Mouse (Mus musculus) embryonic facial prominence, embryonic 14.5 days (tissue): ENCODE data around the gene Tomm40. TPM values are rescaled to one million over a fixed set of nuclear protein-coding genes. Genes with fewer than 3 reads are reported as not detected.
"Not testable (repeated sequence)": the region's sequence is repeated elsewhere in the genome, so short reads cannot be mapped to it uniquely, and the experiment has no call there.

Source experiments
- ATAC-seq: fragments of 200-750 bp; cut with Nextera tagmentation; 2 replicates; pipeline ENCODE4 v1.8.0; 2017; ENCODE audit warnings: low read depth, moderate number of reproducible peaks, moderate TSS enrichment
- DNase-seq: peaks from one replicate; pipeline ENCODE4 v3.0.0-alpha.2; 2015; ENCODE audit warnings: low spot score
- H3K27ac ChIP-seq: fragments of 300-500 bp; sonication (generic); replicated peaks from 2 replicates; pipeline ENCODE4 v1.5.1; 2014; ENCODE audit warnings: low read depth, mild to moderate bottlenecking, low read length, moderate library complexity
- H3K27me3 ChIP-seq: fragments of 300-500 bp; sonication (generic); replicated peaks from 2 replicates; pipeline ENCODE4 v1.6.1; 2014; ENCODE audit warnings: low read length; ENCODE audit not compliant: control insufficient read depth, insufficient read depth
- H3K36me3 ChIP-seq: fragments of 300-500 bp; sonication (generic); 2 replicates; pipeline ENCODE4 v1.6.1; 2014; ENCODE audit warnings: low read length, mixed read lengths; ENCODE audit not compliant: control insufficient read depth, insufficient read depth
- H3K4me1 ChIP-seq: fragments of 300-500 bp; sonication (generic); 2 replicates; pipeline ENCODE4 v1.6.1; 2014; ENCODE audit warnings: antibody characterized with exemption, low read length; ENCODE audit not compliant: control insufficient read depth, insufficient read depth
- H3K4me2 ChIP-seq: fragments of 300-500 bp; sonication (generic); 2 replicates; pipeline ENCODE4 v1.6.1; 2014; ENCODE audit warnings: low read depth, mild to moderate bottlenecking, low read length, moderate library complexity, mixed read lengths
- H3K4me3 ChIP-seq: fragments of 300-500 bp; sonication (generic); 2 replicates; pipeline ENCODE4 v1.5.1; 2014; ENCODE audit warnings: low read depth, mild to moderate bottlenecking, low read length
- H3K9ac ChIP-seq: fragments of 300-500 bp; sonication (generic); 2 replicates; pipeline ENCODE4 v1.6.1; 2014; ENCODE audit warnings: low read depth, mild to moderate bottlenecking, low read length, moderate library complexity, mixed read lengths
- H3K9me3 ChIP-seq: fragments of 300-500 bp; sonication (generic); 2 replicates; pipeline ENCODE4 v1.6.1; 2016; ENCODE audit warnings: low read length; ENCODE audit not compliant: control insufficient read depth
- WGBS: fragments of 180-500 bp; shearing (Covaris S2); extraction: QIAGEN DNeasy Blood & Tissue Kit; methylation state at CpG from one replicate; pipeline ENCODE4 v1.1.7; 2014; 5-methylcytosine and 5-hydroxymethylcytosine counted together
- polyA plus RNA-seq: library from polyadenylated mRNA; unstranded; fragments of >200 nt; fragmentation: Nextera tagmentation; extraction: Ambion mirVana; gene quantifications from 2 replicates; pipeline ENCODE4 v1.2.1, GENCODE M21; 2014

Tomm40 gene
- polyA plus RNA-seq, 1 experiment from 2014 or later: 114 TPM

DNA sequence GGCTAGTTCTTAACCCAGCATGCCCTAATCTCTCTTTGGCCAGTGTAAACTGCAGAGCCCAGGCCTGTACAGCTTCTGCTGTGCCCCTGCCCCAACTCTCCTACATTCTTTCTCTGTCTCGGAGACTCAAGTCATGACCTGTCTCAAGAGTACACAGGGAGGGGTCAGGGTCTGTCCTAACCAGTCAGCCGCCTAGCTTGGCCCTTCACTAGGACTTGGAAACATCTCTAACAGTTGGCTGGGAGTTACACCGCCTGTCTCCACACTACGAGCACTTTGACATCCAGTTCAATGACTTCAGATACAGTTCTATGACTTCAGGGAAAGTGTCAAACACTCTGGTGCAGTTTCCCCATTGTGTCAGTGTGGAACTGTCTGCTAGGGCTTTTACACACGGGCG, 23.8 kb downstream of the Tomm40 start:
- Histone ChIP-seq H3K4me1 (peaks cover 3% of the 10 kb centered on the region), H3K9ac (no peak overlapping the region), H3K27me3 (no peaks in the 10 kb centered on the region), H3K4me3 (no peak overlapping the region), H3K4me2 (no peak overlapping the region), H3K36me3 (no peaks in the 10 kb centered on the region), H3K9me3 (no peaks in the 10 kb centered on the region), H3K27ac (no peak overlapping the region)
- ATAC-seq (no peak), DNase-seq (no peak)
- WGBS: 75% methylated on average over 6 of the region's 6 CpGs

DNA sequence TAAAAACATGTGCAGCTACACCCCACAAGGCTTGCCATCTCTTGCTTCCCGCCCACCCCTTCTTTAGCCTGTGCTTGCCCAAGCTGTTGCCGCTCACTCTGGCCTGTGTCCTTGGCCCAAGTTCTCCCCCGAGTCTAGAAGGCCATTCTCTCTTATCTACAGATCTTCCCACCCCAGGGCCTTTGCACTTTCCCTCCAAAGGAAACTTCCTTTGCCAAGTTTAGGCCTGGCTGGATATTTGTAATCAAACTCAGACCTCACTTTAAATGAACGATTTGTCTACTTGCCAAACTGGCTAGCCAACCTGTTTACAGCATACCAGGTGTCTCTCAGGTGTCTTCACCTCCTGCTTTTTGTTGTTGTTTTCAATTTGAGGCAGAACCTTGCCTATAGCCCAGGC, 24.4 kb downstream of the Tomm40 start:
- no peak for DNase-seq
- H3K9me3 ChIP-seq: no peaks in the 10 kb centered on the region
- no peak overlapping the region for H3K4me3 ChIP-seq
- H3K9ac ChIP-seq: no peak overlapping the region
- no peak overlapping the region for H3K4me2 ChIP-seq
- ATAC-seq: no peak
- no peak overlapping the region for H3K27ac ChIP-seq
- peaks cover 3% of the 10 kb centered on the region for H3K4me1 ChIP-seq
- H3K27me3 ChIP-seq: no peaks in the 10 kb centered on the region
- no peaks in the 10 kb centered on the region for H3K36me3 ChIP-seq
- 80% methylated on average over 4 of the region's 4 CpGs for WGBS

DNA sequence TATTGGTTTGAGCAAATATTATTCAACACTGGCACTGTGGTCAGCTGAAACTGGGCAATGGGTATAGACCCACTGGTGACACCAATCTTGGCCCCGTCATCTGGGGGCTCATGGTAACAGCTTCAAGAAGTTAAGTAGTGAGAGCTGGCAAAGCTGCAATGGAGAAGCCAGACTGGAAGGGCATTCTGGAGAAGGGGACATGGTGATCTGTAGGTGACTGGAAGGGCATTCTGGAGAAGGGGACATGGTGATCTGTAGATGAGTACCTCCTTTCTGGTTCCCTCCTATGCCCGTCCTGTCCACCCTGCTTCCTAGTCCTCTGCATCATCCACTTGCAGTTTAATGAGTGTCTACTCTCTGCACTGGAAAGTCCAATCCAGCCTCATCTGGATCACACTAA, 26.6 kb downstream of the Tomm40 start:
- WGBS: 100% methylated on average over 2 of the region's 2 CpGs
- Histone ChIP-seq H3K4me2 (no peak overlapping the region), H3K27ac (no peak overlapping the region), H3K27me3 (no peaks in the 10 kb centered on the region), H3K4me1 (peaks cover 3% of the 10 kb centered on the region), H3K9ac (no peak overlapping the region), H3K36me3 (no peaks in the 10 kb centered on the region), H3K4me3 (no peak overlapping the region), H3K9me3 (no peaks in the 10 kb centered on the region)
- DNase-seq (no peak), ATAC-seq (no peak)

DNA sequence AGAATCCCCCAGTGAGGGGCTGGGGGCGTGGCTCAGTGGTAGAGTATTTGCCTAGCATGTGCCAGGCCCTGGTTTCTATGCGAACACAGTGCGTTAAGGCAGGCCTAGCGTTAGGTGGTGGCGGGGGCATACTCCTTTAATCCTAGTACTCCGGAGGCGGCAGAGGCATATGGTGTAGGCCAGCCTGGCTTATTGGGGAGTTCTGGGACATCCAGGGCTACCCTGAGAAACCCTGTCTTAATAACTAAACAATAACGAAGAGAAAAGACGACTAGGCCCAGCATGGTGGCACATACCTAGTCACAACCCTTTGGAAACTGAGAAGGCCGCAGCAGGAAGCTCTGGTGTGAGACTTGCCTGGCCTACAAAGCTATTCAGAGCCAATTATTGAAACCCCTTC, 27.1 kb downstream of the Tomm40 start:
- Histone ChIP-seq H3K27me3 (no peaks in the 10 kb centered on the region), H3K9ac (no peak overlapping the region), H3K4me3 (no peak overlapping the region), H3K4me1 (no peaks in the 10 kb centered on the region; the same call in none of the 2 replicates), H3K4me2 (no peak overlapping the region), H3K36me3 (no peaks in the 10 kb centered on the region), H3K27ac (no peak overlapping the region), H3K9me3 (no peaks in the 10 kb centered on the region)
- ATAC-seq (no peak), DNase-seq (no peak)
- 94% methylated on average over 10 of the region's 10 CpGs for WGBS

- H3K4me3 ChIP-seq, H3K4me2 ChIP-seq, H3K36me3 ChIP-seq, H3K4me1 ChIP-seq, H3K9ac ChIP-seq, H3K27ac ChIP-seq, H3K9me3 ChIP-seq, H3K27me3 ChIP-seq: not testable (repeated sequence)
- WGBS: 55% methylated on average over 8 of the region's 8 CpGs
- DNase-seq (peak; percentile 58), ATAC-seq (peak; percentile 81)
Measured at GRCm38 (mm10) chr7:19686927-19687583, 28.2 kb downstream of the Tomm40 start.

GRCm38 (mm10) chr7:19686521-19686920, 28.7 kb downstream of the Tomm40 start:
- Histone ChIP-seq H3K4me2 (no peak overlapping the region), H3K9me3 (no peaks in the 10 kb centered on the region), H3K27me3 (no peaks in the 10 kb centered on the region), H3K27ac (no peak overlapping the region), H3K36me3 (no peaks in the 10 kb centered on the region), H3K9ac (no peak overlapping the region), H3K4me1 (no peaks in the 10 kb centered on the region; the same call in 1 of the 2 replicates), H3K4me3 (no peak overlapping the region)
- DNase-seq: no peak
- 82% methylated on average over 6 of the region's 6 CpGs for WGBS
- ATAC-seq: peak; percentile 7; the same call in 1 of the 2 replicates

DNA sequence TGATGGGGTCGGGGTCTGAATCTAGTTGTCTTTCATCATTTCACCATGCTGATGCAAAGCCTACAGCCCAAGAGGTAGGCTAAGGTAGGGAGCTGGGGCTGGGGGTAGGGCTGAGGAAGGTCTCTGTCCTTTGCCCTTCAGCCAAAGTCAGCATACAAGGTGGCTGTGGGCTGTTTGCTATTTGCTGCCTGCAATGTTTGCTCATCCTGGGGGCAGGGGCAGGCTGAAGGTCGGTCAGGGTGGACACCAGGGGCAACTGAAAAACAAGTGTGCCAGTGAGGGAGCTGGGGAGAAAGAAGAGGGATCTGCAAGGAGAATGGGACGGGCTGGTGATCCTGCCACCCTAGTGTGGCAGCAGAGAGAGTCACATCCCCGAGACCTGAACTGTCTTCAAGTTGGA, 29.9 kb downstream of the Tomm40 start:
- Histone ChIP-seq H3K27ac (no peak overlapping the region), H3K4me1 (no peaks in the 10 kb centered on the region; the same call in 1 of the 2 replicates), H3K4me2 (no peak overlapping the region), H3K9ac (no peak overlapping the region), H3K4me3 (no peak overlapping the region), H3K36me3 (no peaks in the 10 kb centered on the region), H3K27me3 (no peaks in the 10 kb centered on the region), H3K9me3 (no peaks in the 10 kb centered on the region)
- ATAC-seq (no peak), DNase-seq (no peak)
- 65% methylated on average over 4 of the region's 4 CpGs for WGBS

- 65% methylated on average over 6 of the region's 6 CpGs for WGBS
- no peaks in the 10 kb centered on the region; the same call in 1 of the 2 replicates for H3K4me1 ChIP-seq
- no peaks in the 10 kb centered on the region for H3K9me3 ChIP-seq
- no peak overlapping the region for H3K27ac ChIP-seq
- no peak for ATAC-seq
- H3K4me3 ChIP-seq: no peak overlapping the region
- no peak overlapping the region for H3K4me2 ChIP-seq
- no peaks in the 10 kb centered on the region for H3K27me3 ChIP-seq
- DNase-seq: no peak
- no peak overlapping the region for H3K9ac ChIP-seq
- H3K36me3 ChIP-seq: no peaks in the 10 kb centered on the region
Measured at GRCm38 (mm10) chr7:19683771-19684201, 31.5 kb downstream of the Tomm40 start.

- ATAC-seq (no peak), DNase-seq (no peak)
- Histone ChIP-seq H3K4me3 (no peak overlapping the region), H3K27ac (no peak overlapping the region), H3K9me3 (no peaks in the 10 kb centered on the region), H3K4me1 (no peaks in the 10 kb centered on the region; the same call in 1 of the 2 replicates), H3K36me3 (no peaks in the 10 kb centered on the region), H3K4me2 (no peak overlapping the region), H3K27me3 (no peaks in the 10 kb centered on the region), H3K9ac (no peak overlapping the region)
- 47% methylated on average over 3 of the region's 3 CpGs for WGBS
Measured at GRCm38 (mm10) chr7:19682979-19683378, 32.3 kb downstream of the Tomm40 start.
